Mouse (Mus musculus) WW6 (cell line): ENCODE results near the gene Zmynd12.

Source experiments
- DNase-seq: peaks from one replicate; pipeline ENCODE4 v3.0.0-alpha.2; 2013; ENCODE audit warnings: low read depth, low spot score

Zmynd12 gene

GRCm38 (mm10) chr4:119512731-119513141, 90.1 kb downstream of the Zmynd12 start:
- DNase-seq: no peak
